Mouse (Mus musculus): ENCODE results near the gene Fbxo2.
"Not testable (repeated sequence)": the region's sequence is repeated elsewhere in the genome, so short reads cannot be mapped to it uniquely, and the experiment has no call there.

The Fbxo2 gene

GRCm38 (mm10) chr4:148173811-148174494 is 13.5 kb downstream of the Fbxo2 start:
- in situ Hi-C loops (cut with MboI, MseI), result loop anchor here (5.0 to 25.0 kb wide), 2 partner anchors 62 to 438 kb away; partner anchors contain the start of gene Masp2

- in situ Hi-C loops (cut with MboI, MseI), result loop anchor here (5.0 to 25.0 kb wide), 2 partner anchors 62 to 438 kb away; partner anchors contain the start of gene Masp2
These were observed 14.1 kb downstream of the Fbxo2 start for GRCm38 (mm10) chr4:148174495-148174862.

GRCm38 (mm10) chr4:148176603-148177002 is 16.2 kb downstream of the Fbxo2 start:
- in situ Hi-C loops (cut with MboI, MseI), result not testable (repeated sequence)

- in situ Hi-C loops (cut with MboI, MseI), result no loop called here
These were observed 17.3 kb downstream of the Fbxo2 start for GRCm38 (mm10) chr4:148177716-148178115.

GRCm38 (mm10) chr4:148181483-148181882 is 21.1 kb downstream of the Fbxo2 start:
- in situ Hi-C loops (cut with MboI, MseI), result no loop called here

- in situ Hi-C loops (cut with MboI, MseI), result no loop called here
These were observed 21.9 kb downstream of the Fbxo2 start for GRCm38 (mm10) chr4:148182363-148182762.

GRCm38 (mm10) chr4:148184564-148184963 is 24.1 kb downstream of the Fbxo2 start:
- in situ Hi-C loops (cut with MboI, MseI), result no loop called here

- in situ Hi-C loops (cut with MboI, MseI), result no loop called here
These were observed 25.4 kb downstream of the Fbxo2 start for GRCm38 (mm10) chr4:148185819-148186218.

- in situ Hi-C loops (cut with MboI, MseI), result not testable (repeated sequence)
These were observed 28.3 kb downstream of the Fbxo2 start for GRCm38 (mm10) chr4:148188767-148189166.

- in situ Hi-C loops (cut with MboI, MseI), result no loop called here
These were observed 32.4 kb downstream of the Fbxo2 start for GRCm38 (mm10) chr4:148192707-148193245.

- in situ Hi-C loops (cut with MboI, MseI), result no loop called here
These were observed 34.0 kb downstream of the Fbxo2 start for GRCm38 (mm10) chr4:148194400-148194799.

- in situ Hi-C loops (cut with MboI, MseI), result no loop called here
These were observed 38.3 kb downstream of the Fbxo2 start for GRCm38 (mm10) chr4:148198721-148199120.

- in situ Hi-C loops (cut with MboI, MseI), result no loop called here
These were observed 43.1 kb downstream of the Fbxo2 start for GRCm38 (mm10) chr4:148203557-148203956.

GRCm38 (mm10) chr4:148204061-148204872 is 43.8 kb downstream of the Fbxo2 start:
- in situ Hi-C loops (cut with MboI, MseI), result no loop called here

- in situ Hi-C loops (cut with MboI, MseI), result no loop called here
These were observed 44.4 kb downstream of the Fbxo2 start for GRCm38 (mm10) chr4:148204873-148205232.

GRCm38 (mm10) chr4:148214460-148215136 is 54.2 kb downstream of the Fbxo2 start:
- in situ Hi-C loops (cut with MboI, MseI), result no loop called here

GRCm38 (mm10) chr4:148215264-148215900 is 55.0 kb downstream of the Fbxo2 start:
- in situ Hi-C loops (cut with MboI, MseI), result no loop called here
